Mouse (Mus musculus) gastrocnemius, adult 2 months (tissue): Measurements from ENCODE around the gene Magi1. TPM values are rescaled to one million over a fixed set of nuclear protein-coding genes. Genes with fewer than 3 reads are reported as not detected.

Source experiments
- DNase-seq: peaks from one replicate; pipeline ENCODE4 v3.0.0; 2022
- H3K27ac ChIP-seq: fragments of 200-600 bp; 2 replicates; pipeline ENCODE4 v1.8.1; 2022; ENCODE audit warnings: mild to moderate bottlenecking
- H3K4me3 ChIP-seq: fragments of 200-600 bp; 2 replicates; pipeline ENCODE4 v1.8.1; 2022; ENCODE audit warnings: mild to moderate bottlenecking, moderate library complexity
- CTCF ChIP-seq: fragments of 200-600 bp; IDR thresholded peaks from 2 replicates; pipeline ENCODE4 v1.8.1; 2022; ENCODE audit warnings: antibody characterized with exemption, mild to moderate bottlenecking, moderate library complexity
- intact Hi-C: fragments of 180-260 bp; cut with DNase I; formaldehyde crosslinking; loops from one replicate; pipeline ENCODE4 v1.15.1; 2025
- total RNA-seq, 2 experiments: library from RNA; stranded (reverse); gene quantifications; 2 replicates each; pipeline ENCODE4 v1.2.3; 2021

Magi1 gene
- total RNA-seq, 2 experiments from 2014 or later = 4.2 to 4.5 TPM

- no peak for DNase-seq
- intact Hi-C loops = no loop called here
- TF ChIP-seq CTCF = no peak
- Histone ChIP-seq H3K27ac (no peak overlapping the region), H3K4me3 (no peak overlapping the region)
Measured at GRCm38 (mm10) chr6:94094924-94095685, 188.6 kb downstream of the Magi1 start.

- TF ChIP-seq CTCF = no peak
- Histone ChIP-seq H3K27ac (no peak overlapping the region), H3K4me3 (no peak overlapping the region)
- no peak for DNase-seq
- intact Hi-C loops = no loop called here
Measured at GRCm38 (mm10) chr6:94092969-94093597, 190.6 kb downstream of the Magi1 start.

- TF ChIP-seq CTCF = no peak
Measured at GRCm38 (mm10) chr6:94092500-94092899, 191.2 kb downstream of the Magi1 start.

GRCm38 (mm10) chr6:94086855-94087254, 196.9 kb downstream of the Magi1 start:
- H3K27ac ChIP-seq = no peak overlapping the region

More at GRCm38 (mm10) chr6:94092500-94092899, 191.2 kb downstream of the Magi1 start:
- Histone ChIP-seq H3K4me3 (no peak overlapping the region), H3K27ac (no peak overlapping the region)
- intact Hi-C loops = no loop called here
- no peak for DNase-seq

DNA sequence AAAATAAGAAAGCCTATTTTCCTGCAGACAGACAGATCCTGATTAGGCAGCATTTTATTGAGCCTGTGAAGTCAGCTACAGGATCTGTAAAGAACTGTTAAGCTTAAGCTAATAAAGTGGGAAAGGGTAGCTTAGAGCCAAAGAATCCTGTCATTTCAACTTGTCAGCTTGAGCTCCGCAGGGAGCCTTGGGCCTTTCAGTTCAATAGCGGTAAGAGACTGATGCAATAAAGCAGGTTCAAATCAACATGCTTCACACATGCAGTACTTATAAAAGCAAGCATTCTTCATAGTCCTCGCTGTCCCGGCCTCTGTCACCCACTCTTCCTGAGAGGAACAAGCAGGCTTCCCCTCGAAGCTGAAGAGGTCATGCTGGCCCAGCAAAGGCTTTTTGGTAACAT, 199.0 kb downstream of the Magi1 start:
- no peak overlapping the region for H3K4me3 ChIP-seq
- DNase-seq = no peak
- no peak for TF ChIP-seq CTCF
- intact Hi-C loops = loop anchor here (5.0 kb wide), 1 partner anchor 58 kb away; no protein-coding TSS in a partner anchor
- H3K27ac ChIP-seq = no peak overlapping the region

More at GRCm38 (mm10) chr6:94086855-94087254, 196.9 kb downstream of the Magi1 start:
- TF ChIP-seq CTCF = no peak
- H3K4me3 ChIP-seq = no peak overlapping the region
- intact Hi-C loops = no loop called here
- DNase-seq = no peak

DNA sequence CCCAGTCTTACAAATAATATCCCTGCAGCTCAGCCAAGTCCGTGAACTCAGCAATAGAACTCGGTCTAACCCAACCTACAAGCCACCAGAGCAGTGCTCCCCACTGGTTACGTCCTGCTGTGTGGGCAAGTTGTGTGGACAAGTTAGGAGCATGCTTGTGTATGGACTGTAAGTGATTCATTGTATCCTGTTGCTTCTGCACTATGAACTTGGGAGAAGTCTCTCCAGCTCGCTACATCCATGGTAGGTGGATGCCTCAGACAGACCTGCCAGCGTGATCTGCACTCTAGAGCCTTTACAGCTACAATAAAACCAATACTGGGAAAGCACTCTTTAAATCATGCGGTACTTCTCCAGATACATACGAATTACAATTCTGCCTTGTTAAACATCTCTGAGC, 200.3 kb downstream of the Magi1 start:
- intact Hi-C loops = loop anchor here (5.0 kb wide), 1 partner anchor 59 kb away; no protein-coding TSS in a partner anchor
- Histone ChIP-seq H3K4me3 (no peak overlapping the region), H3K27ac (no peak overlapping the region)
- DNase-seq = no peak
- no peak for TF ChIP-seq CTCF

- intact Hi-C loops = loop anchor here (1.0 to 5.0 kb wide), 5 partner anchors 61 to 383 kb away; no protein-coding TSS in a partner anchor
- TF ChIP-seq CTCF = peak; percentile 97; the same call in 1 of the 2 replicates
- peak; percentile 70 for DNase-seq
- Histone ChIP-seq H3K4me3 (no peak overlapping the region), H3K27ac (peak overlapping the region; percentile 5; the same call in 1 of the 2 replicates)
Measured at GRCm38 (mm10) chr6:94080933-94081545, 202.7 kb downstream of the Magi1 start.

DNA sequence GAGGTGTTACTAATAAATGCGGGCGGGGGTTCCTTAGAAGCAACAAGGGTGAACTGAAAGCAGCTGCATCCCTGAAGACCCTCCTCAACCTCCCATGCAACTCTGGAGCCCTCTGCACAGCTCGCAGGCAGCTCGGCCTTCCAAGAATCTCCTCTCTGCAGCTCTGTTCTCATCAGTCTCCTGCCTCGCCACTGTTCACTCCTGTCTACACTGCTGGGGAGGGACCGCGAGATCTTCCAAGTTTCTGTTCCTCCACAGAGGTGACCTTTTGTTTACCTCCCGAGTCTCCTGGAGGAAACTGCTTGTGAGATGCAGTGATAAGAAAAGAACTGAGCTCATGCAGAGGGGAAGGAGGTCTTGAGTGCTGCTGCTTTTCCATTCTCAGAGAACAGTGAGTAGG, 204.8 kb downstream of the Magi1 start:
- TF ChIP-seq CTCF = no peak
- H3K27ac ChIP-seq = no peak overlapping the region
- H3K4me3 ChIP-seq = no peak overlapping the region
- DNase-seq = no peak
- intact Hi-C loops = loop anchor here (5.0 kb wide), 1 partner anchor 908 kb away; no protein-coding TSS in a partner anchor

- no peak overlapping the region for H3K27ac ChIP-seq
- intact Hi-C loops = loop anchor here (5.0 kb wide), 1 partner anchor 910 kb away; no protein-coding TSS in a partner anchor
- DNase-seq = no peak
- H3K4me3 ChIP-seq = no peak overlapping the region
- TF ChIP-seq CTCF = no peak
Measured at GRCm38 (mm10) chr6:94077013-94077412, 206.7 kb downstream of the Magi1 start.

- intact Hi-C loops = loop anchor here (5.0 kb wide), 1 partner anchor 911 kb away; no protein-coding TSS in a partner anchor
- Histone ChIP-seq H3K27ac (no peak overlapping the region), H3K4me3 (no peak overlapping the region)
- TF ChIP-seq CTCF = no peak
- no peak for DNase-seq
Measured at GRCm38 (mm10) chr6:94075990-94076389, 207.7 kb downstream of the Magi1 start.

- no peak overlapping the region for H3K4me3 ChIP-seq
- intact Hi-C loops = loop anchor here (5.0 kb wide), 1 partner anchor 912 kb away; no protein-coding TSS in a partner anchor
- H3K27ac ChIP-seq = no peak overlapping the region
- TF ChIP-seq CTCF = no peak
- no peak for DNase-seq
Measured at GRCm38 (mm10) chr6:94075228-94075627, 208.5 kb downstream of the Magi1 start.

GRCm38 (mm10) chr6:94071676-94072075, 212.0 kb downstream of the Magi1 start:
- intact Hi-C loops = no loop called here
- Histone ChIP-seq H3K27ac (no peak overlapping the region), H3K4me3 (no peak overlapping the region)
- DNase-seq = no peak
- no peak for TF ChIP-seq CTCF

GRCm38 (mm10) chr6:94070702-94071101, 213.0 kb downstream of the Magi1 start:
- no peak overlapping the region for H3K27ac ChIP-seq
- H3K4me3 ChIP-seq = no peak overlapping the region
- no peak for DNase-seq
- intact Hi-C loops = no loop called here
- no peak for TF ChIP-seq CTCF
